Mouse (Mus musculus) layer of hippocampus, adult 8-10 months (tissue): ENCODE results near the gene Rps6ka3. TPM values are rescaled to one million over a fixed set of nuclear protein-coding genes. Genes with fewer than 3 reads are reported as not detected.

Experiments used
- DNase-seq, 2 experiments: peaks; one replicate each; pipeline ENCODE4 v3.0.0; 2022; ENCODE audit warnings: low spot score in 2 of 2
- total RNA-seq, 4 experiments: library from RNA; stranded (reverse); gene quantifications; 2 replicates each; pipeline ENCODE4 v1.2.4; 2022

Rps6ka3 gene
- total RNA-seq, 4 experiments from 2014 or later = 26.7 to 32.8 (median 27.6) TPM

DNA sequence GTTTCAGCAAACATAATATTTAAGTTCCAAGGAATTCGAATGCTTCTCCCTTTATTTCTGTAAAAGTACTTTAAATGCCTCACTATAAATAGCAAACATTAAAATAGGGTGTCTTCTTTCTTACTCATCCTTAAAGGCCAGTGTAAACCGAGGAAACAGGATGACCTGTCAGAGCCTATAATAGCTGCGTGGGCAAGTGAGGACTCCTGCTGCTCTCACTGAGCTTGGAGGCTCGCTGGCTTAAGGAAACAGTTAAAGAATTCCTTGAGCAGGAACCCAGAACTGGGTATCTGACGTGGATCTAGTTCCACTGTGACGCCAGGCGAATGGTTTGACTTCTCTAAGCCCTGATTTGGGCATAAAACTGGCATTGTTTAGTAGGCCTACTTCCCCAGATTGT, 105.2 kb downstream of the Rps6ka3 start:
- no peak for DNase-seq

- peak; percentile 37 to 62 for DNase-seq
These were observed 111.2 kb downstream of the Rps6ka3 start for GRCm38 (mm10) chrX:159321342-159321741.

GRCm38 (mm10) chrX:159364506-159364905, 154.4 kb downstream of the Rps6ka3 start:
- no peak for DNase-seq

- peak; percentile 21 to 46 for DNase-seq
These were observed 162.0 kb downstream of the Rps6ka3 start, which contains the start of gene Eif1ax for GRCm38 (mm10) chrX:159371831-159372752. Gene Eif1ax (plus strand): TSS chrX:159372178.

DNA sequence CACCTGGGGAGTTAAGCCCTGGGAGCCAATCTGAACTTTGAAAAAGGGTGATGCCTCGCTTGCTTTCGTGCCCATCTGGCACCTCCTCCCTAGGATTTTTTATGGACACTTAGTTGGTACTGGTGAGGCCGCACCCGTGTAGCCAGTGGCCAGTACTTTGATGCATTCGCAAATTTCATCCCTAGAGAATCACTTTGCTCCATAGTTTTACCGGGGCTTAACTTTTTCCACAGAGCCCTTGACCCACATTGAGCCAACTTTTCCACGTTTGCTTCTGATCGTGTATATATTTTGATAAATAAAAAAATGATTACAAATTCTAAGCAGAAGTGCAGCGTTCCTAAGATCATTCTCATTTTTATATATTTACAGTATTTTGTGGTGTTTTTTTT, 162.6 kb downstream of the Rps6ka3 start:
- DNase-seq = peak in 1 of 2 experiments; percentile 4

- DNase-seq = no peak
These were observed 177.0 kb downstream of the Rps6ka3 start for GRCm38 (mm10) chrX:159387105-159387504.

DNA sequence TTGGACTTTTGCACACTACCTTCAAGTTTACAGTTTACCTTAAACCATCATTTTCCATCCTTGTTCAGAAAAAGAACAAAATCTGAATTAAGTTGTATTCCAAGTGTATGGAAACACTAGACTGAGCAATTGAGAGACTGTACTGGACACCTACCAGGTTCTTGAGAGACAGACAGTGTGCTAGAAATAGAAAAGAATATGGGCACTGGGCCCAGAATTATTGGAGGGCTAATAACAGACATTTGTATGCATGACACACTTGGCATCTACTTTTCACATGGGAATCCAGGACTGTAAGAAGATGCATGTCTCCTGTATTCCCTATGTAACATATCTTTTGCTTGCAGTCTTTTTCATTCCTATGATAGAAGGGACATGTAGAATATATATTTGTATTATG, 178.8 kb downstream of the Rps6ka3 start:
- no peak for DNase-seq

DNA sequence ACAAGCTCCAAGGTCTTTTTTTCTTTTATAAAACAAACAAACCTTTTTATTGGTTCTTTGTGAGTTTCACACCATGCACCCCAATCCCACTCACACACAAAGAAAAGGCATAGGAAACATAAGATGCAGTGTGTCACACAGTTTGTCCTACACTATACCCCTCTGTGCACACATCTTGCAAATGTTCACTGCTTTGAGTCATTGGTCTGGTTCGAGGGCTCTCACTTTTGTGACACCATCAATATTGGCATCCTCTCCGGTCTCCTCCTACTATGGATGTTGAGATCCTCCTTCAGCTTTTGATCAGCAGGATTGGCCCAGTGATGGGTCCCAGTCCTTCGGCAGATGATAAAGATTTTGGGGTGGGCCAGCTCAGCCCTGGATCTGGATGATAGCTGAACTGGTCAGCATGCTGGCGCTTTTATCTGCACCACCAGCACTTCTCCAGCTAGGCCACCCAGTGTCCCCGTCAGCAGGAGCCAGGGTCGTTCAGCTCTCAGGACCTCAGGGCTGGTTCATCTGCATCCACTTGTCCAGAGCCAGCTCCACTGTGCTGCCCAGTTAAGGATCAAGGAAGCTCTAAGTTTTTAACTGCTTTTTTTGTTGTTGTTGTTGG, 180.3 kb downstream of the Rps6ka3 start:
- DNase-seq = no peak

DNA sequence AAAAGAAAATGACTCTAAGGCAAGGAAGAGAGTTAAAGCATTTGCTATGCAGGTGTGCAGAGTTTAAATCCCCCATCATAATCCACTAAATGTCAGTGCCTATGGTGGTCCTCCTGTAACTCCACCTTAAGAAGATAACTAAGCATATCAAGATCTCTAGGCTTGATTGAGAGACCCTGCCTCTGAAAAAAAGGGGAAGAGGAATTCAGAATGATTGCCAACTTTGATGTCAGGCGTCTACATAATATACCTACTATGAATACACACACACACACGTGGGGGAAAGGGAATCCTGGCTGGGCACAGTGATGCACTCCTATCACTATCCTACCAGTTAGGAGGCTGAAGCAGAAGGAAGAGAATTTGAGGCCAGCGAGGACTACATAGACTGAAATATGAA, 181.1 kb downstream of the Rps6ka3 start:
- no peak for DNase-seq

- DNase-seq = peak in 1 of 2 experiments; percentile 6
These were observed 199.1 kb downstream of the Rps6ka3 start for GRCm38 (mm10) chrX:159409253-159409652.

DNA sequence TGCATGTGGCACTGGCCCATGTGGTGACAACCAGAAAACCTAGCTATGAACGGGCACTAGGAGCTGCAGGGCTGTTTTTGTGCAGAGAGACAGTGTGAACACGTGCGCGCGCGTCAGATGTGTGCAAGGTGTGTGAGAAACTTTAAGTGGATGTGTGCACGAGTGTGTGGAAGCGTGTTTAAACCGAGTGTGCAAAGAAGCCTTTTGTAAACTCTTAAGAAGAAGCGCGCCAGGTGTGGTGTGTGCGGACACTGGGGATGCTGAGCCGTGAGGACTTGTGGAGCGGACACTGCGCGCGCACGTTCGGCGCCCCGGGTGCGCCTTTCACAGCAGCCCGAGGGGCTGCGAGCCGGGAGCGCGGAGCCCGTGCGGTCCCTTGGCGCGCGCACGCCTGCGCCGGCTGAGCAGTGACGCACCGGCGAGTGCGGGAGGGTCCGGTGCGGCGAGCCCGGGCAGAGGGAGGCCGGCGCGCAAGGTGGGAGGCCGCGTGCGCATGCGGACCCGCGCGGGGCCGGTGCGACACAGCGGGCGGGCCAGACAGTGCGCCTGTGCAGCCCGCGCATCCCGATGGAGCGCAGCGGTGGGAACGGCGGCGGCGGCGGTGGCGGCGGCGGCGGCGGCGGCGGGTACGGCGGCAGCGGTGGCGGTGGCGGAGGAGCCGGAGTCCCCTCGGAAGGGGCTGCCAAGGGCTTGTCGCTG, 204.2 kb downstream of the Rps6ka3 start, which contains the start of gene Map7d2:
TSS of gene Map7d2 (plus strand) at position 443 of the 699 bp plus-strand sequence.
- peak; percentile 20 to 45 for DNase-seq

DNA sequence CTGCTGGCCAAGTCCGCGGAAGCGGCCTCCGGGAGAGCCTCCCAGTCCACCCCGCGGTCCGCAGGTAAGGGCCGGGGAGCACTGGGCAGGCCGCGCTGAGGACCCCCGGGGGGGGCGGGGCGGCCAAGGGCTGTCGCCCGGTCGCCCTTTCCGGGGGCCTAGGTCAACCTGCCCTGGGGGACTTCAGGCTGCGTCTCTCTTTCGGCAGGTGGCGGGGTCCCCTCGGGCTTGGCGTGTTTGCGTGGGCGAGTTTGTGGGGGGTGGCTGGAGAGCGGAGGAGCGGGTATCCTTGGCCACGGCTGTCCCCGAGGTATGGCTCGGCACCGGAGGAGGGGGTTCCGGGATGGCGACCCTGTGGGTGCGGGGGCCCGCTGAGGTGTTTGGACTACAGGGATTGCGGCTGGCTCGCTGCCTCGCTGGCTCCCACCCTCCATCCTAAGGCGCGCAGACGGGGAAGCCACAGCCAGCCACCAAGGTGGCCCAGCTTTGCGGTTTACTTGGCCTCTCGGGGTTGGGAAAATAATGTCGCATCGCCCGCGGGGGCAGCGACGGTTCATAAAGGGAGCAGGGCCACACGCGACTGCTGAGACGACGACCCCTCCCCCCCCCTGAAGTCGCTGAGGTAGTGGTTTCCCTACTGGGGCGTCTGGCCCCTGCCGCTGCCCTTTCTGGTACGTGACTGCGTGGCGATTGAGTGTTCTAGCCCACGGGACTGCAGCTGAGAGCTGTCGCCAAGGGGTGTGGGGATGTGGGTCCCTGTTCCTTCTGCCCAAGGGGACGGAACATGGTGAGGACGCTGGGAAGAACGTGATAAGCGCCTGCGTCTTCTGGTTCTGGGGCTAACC, 204.9 kb downstream of the Rps6ka3 start:
- DNase-seq = peak in 1 of 2 experiments; percentile 12

Other genes starting within 250 kb of the Rps6ka3 start
- gene Eif1ax, start 161.9 kb downstream of the Rps6ka3 start, total RNA-seq = 100 to 1,000 TPM; 100 to 121 (median 113) TPM
- gene Map7d2, start 204.3 kb downstream of the Rps6ka3 start, total RNA-seq = 100 to 1,000 TPM in 2 of 4 experiments, 10 to 100 TPM in 2; 94.1 to 114 (median 105) TPM